Mouse (Mus musculus): ENCODE results near the gene B3gnt3.

DNA sequence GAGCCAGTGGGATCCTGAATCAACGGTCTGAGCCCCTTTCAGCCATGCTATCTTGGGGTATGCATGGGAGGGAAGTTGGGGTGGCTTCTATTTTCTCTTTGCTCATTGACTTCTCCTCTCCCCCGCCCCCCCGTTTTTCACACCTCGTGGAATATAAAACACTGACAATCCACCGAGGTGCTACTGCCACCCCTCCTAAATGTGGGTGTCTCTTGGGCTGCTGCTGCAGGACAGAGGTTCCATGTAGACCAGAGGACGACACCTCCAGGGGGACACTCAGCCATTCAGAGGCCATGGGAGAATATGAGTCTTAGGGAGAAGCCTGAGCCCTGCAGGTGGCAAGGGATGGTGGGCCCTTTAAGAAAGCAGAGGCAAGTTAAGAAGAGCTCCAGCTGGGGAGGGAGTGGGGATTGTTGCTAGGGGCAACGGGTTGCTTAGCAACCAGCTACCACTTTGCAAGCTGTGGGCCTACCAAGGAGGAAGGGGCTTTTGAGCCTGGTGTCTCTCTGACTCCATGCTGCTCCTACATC, 18.4 kb upstream of the B3gnt3 start:
- TF ChIP-seq CTCF (IDR thresholded peaks at IDR 0.05; ENCODE audit: extremely low read depth, insufficient read depth, low read length) (no peak), POLR2A (IDR thresholded peaks at IDR 0.05; ENCODE audit: extremely low read depth, insufficient read depth, low read length) (no peak)

Data from cortical plate, adult 2 months (tissue).